Mouse (Mus musculus) layer of hippocampus, adult 9-10 months (tissue): ENCODE data around the gene Pcare.

ENCODE experiments used
- DNase-seq: peaks from one replicate; pipeline ENCODE4 v3.0.0; 2022; ENCODE audit warnings: low spot score

Pcare gene

GRCm38 (mm10) chr17:71730655-71731054, 22.0 kb downstream of the Pcare start:
- DNase-seq, result no peak

GRCm38 (mm10) chr17:71721019-71721418, 31.7 kb downstream of the Pcare start:
- DNase-seq, result no peak

DNA sequence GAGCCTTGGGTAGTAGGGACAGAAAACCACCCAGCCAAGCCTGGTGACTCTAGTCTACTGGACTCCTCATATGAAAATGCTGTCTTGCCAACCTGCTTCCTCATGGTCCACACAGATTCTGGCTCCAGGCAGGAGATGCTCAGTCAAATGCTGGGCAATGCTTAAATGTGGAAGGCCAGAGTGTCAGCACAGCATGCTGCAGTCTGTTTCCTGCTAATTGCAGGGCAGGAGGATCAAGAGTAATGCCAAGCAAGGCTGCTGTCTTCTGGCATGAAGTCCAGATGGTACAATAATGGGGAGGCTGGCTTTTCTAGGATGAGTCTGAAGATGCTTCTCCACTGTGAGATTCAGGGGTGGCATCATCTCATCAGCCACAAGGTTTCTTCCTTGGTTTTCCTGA, 32.3 kb downstream of the Pcare start:
- DNase-seq, result no peak

DNA sequence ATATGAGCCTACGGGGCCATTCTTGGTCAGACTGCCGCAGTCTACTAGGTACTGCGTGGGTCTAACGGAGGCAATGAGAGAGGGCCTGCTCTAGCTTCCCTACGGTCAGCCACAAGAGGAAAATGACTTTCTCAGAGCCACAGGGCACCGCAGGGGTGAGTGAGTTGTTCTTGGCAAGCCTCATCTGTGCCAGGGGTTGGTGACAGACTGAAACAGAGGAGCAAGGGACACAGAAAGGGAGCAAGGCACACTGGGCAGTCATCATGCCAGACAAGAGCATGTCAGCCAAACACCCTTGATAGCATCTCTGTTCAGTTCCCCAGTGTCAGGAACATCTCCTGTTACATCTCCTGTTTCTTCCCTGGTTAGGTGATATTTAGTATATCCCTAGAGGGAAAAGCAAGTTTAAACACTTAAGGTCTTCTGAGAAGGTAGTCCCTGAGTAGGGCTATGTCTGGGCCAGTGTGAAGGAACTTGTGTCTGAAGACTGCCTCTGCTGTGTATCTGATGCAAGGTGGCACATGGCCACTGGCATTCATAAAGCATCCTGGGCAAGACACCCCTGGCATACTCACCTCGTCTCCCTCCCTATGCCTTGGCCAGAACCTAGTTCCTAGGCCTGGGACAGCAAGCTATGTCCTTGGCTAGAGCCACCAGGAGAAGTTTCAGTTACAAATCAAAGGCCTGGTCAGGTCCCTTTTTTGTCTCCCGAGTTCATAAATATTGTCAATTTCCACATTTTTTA, 34.6 kb downstream of the Pcare start:
- no peak for DNase-seq

DNA sequence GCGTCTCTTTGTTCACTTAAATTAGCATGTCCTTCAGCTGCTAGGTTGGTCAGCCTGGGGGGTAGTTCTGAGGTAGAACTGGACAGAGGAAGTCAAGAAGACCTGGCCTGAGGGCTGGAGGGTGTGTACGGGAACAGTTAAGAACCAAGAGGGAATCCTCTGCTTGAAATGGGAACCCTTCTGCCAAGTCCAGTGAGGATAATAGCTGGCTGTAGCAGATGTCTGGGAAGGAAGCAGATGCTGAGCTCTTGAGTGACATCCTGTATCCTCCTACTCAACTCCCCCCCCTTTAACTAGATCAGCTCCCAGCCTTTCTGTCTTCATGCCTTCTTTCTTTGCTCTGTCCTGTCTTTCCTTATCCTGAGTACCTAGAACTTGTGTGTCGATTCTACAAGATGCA, 37.7 kb downstream of the Pcare start:
- peak; percentile 46 for DNase-seq

DNA sequence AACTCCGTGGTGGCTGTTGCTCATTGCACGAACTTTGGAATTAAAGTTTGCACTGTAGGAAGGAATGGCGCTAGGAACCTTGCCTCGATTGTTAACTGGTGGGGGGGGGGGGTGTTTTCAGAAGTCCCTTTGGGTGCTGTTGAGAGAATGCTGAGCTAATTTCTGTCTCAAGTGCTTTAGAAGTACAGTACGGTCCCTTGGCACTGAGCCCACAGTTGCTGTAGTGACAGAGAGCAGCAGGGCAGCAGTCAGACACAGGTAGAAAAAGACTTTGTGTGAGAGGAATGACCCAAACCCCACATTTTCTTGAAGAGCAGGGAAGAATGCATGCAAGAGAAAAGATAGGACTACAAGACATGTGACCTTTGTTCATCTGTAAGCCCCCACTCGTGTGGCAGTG, 40.4 kb downstream of the Pcare start:
- DNase-seq, result no peak

DNA sequence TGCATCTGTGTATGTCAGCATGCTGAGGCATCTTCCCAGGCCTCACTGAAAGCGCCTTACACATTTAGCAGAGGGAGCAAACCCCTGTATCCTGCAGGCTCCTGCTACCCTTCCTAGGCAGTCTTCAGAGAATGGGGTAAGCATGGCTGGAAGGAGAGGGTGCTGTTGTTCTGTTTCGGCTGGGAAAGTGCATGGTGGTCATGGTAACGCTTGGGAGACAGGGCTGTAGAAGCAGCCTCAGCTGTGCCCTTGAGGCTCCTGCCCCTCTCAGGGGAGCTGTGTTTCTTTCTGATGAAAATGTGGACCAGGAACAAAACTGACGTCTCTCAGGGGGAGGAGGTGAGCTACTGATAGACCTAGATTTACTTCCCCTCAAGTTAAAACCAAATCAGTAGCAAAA, 45.0 kb downstream of the Pcare start:
- DNase-seq, result no peak

DNA sequence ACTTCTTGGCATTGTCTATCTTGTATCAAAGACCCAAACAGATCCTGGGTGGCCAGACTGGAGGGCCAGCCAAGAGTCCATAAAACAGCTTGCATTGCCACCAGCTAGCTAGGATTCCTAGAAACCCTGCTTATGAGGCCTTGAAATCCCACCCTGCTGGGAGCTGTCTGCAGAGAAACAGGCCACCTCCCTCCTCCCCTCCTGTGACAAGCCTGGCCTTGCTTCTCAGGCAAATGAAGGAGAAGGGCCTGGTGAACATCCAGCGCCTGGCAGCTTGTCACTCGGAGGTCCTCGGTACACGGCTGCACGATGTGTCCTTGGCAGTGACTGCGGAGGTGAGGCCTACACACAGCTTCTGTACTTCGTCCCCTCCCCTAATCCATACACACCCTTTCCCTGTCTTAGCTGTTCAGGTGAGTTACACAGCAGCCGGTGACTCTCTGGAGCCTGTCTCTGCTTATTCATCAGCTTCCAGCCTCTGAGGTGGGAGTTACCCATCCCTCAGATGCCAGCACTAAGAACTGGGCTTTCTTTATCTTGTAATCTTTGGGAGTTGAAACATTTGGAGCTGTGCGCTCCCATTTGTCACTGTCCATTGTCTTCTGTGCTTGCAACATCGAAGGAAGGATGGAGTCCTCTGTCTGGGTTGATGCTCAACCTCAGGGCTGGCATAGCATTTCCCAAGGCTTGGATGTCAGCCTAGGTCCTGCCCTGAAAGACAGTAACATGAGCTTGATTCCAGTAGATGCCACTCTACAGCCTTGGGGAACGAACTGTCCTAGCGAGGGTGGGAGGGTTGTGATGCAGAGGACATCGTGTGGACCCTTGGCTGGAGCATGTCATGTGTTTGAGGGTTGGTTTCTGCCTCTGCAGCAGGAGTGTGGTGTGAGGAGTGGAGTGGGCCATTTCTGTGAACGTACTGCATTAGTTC, 46.9 kb downstream of the Pcare start:
- DNase-seq, result no peak

DNA sequence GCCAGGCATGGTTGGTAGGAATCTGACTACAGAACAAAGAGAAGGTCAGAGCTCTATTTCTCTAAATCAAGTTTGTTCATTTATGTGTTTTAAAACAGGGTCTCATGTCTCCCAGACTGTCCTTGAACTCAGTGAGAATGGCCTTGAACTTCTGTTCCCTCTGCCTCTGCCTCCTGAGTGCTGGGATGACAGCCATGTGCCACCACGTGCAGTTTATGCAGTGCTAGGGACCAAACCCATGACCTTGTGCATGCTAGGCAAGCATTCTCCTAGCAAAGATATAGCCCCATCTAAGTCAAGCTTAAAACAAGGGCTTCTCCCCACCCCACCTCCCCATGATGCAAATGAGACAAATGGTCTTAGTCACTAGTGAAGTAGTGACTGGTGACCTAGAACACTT, 47.6 kb downstream of the Pcare start:
- no peak for DNase-seq

- DNase-seq, result no peak
Measured at GRCm38 (mm10) chr17:71698619-71698956, 54.1 kb downstream of the Pcare start.

- no peak for DNase-seq
Measured at GRCm38 (mm10) chr17:71697896-71698618, 54.6 kb downstream of the Pcare start.

GRCm38 (mm10) chr17:71696396-71696795, 56.3 kb downstream of the Pcare start:
- no peak for DNase-seq

DNA sequence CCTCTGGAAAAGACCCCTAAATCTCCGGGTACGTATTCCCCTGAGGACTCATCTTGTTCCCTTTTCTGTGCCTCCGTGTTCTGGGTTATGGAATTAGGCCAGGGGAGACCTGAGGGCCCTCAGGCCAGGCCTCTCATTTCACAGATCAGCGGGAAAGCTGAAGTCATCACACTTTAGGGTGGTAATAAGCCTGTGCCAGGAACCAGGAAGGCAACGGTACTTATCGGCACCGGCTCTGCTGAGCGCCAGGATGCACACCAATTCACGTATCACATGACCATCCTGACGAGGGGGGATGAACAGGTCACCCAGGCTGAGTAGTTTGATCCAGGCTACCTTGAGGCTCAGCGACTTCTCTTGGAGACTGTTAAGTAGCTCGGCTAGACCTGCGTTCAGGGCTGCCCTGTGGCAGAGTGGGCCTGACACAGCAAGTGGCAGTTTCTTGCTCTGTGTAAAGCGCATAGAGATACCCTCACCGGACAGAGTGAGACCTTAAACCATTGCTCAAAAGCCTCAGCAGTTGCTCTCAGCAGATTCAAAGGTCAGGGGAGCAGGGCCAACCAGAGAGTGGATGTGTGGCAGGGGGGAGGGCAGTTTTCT, 56.9 kb downstream of the Pcare start:
- DNase-seq, result no peak

- DNase-seq, result no peak
Measured at GRCm38 (mm10) chr17:71695151-71695550, 57.5 kb downstream of the Pcare start.

GRCm38 (mm10) chr17:71693780-71694179, 58.9 kb downstream of the Pcare start:
- no peak for DNase-seq
